Mouse (Mus musculus): ENCODE results near the gene Asb15.

Gene Asb15

DNA sequence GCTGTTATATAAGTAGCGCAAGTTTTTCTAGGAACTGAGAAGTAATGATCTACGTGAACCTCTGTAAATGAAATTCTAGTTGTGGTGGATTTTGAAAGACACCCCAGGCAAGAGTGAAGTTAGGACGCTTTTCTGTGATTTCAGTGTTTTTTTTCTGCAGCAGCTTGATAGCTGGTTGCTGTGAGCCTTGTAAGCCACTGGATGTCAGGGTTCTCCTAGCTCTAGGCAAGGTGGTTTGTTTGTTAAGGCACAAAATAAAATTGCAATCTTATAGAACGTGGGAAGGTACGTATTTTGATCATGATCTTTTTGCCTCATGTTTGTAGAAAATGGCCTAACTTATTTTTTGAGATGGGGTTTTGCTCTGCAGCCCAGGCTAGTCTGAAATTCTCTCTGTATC is 41.0 kb downstream of the Asb15 start:
- DNase-seq: no peak

DNA sequence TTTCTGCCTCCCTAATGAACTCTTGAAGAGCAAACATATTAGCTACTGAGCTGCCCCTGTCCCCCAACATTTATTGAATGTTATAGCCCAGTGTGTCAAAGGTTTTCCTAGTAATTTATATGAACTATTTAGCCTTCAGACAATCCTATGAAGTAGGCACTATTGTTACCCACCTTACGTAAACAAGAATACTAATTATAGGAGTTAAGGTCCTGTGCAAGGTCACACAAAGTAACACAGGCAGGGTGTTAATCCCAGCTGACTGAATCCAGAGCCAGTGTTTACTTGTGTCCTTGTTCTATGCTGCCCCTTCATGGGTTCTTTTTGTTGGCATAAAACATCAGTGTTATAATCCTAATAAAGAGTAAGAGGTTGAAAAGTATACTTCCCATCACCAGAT is 41.8 kb downstream of the Asb15 start:
- no peak for DNase-seq

DNA sequence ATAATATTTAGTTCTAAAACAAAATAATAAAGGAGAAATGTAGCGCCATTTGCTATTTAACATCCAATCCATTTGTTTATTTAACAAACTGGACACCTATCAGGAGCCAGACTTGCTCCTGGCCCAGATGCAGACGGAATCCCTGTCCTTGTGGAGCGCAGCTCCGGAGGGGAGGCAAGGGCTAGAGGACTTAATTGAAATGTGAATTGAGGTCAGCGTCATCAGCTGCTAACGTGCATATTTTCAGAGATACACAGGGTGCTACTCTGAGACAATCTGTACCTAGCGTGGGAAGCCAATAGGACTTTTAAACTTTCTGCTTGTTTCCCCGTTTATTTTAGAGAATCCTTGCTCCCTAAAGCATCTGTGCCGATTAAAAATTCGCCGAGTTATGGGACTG is 42.3 kb downstream of the Asb15 start:
- DNase-seq: no peak

DNA sequence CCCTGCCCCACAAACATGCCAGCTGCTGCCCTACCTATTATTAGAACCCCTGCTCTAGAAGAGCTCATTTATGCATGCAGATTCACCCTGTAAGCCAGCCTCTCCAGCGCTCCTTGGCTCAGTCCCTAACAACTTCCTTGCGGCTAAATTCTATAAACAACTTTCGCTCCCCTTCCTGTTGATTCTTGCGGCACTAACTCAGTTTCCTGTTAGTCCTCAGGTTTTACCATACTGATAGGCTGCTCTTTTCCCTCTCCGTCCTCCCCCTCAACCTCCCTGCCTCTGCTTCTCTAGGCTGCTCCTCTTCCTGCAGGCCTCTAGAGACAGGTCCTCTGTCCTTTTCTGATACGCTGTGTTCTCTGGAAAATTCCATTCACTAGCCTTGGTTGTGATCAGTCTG is 43.2 kb downstream of the Asb15 start:
- no peak for DNase-seq

DNA sequence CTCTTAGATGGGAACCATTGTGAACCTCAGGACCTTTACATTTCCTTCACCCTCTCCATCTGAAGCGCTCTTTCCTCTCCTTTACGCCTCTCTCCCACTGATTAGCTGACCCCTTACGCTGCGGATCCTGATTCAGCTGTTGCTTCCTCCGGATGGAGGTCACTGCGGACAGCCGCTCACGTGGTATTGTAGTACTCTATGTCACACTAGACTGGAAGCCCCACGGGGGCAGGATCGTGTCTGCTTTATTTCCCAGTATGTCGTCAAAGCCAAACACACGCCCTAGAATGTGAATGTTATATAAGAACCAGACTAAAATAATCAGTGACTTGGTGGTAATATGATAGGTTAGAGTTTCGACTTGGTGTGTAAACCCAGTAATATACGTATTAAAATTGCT is 44.5 kb downstream of the Asb15 start:
- DNase-seq: no peak

DNA sequence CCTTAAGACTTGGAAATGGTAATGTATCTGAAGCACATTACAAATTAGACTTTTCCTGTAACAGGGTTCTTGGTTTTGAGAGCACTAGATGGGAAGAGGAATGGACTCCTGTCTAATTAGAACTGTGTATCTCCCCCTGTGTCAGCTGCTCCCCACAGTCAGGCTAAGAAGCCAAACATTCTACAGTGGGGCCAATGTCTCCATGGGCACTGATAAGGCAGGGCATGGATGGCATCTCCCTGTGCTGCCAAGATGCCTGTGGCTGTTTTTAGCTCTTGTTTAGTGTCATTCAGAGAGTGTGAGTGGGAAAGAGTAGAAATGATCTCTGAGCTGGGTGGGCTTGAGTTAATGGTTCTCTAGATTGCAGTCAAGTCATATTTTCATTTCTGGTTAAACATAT is 45.4 kb downstream of the Asb15 start:
- no peak for DNase-seq

DNA sequence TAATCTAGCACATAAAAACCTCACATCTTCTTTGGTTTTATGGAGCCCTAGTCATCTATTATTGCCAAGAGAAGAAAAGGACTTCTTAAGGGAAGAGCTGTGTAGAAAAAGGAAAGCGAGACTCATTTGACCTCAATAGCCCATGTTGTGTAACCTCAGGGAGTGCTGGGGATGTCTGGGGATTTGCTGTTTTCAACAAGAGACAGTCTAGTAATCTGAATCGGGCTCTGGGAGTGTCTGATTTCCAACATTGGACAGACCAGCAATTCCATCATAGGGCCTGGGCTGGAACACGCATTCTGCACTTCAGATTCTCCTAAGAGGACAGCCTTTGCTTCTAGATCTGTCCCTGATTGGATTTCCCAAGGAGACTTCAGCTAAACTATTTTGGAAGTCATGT is 55.5 kb downstream of the Asb15 start:
- no peak for DNase-seq

DNA sequence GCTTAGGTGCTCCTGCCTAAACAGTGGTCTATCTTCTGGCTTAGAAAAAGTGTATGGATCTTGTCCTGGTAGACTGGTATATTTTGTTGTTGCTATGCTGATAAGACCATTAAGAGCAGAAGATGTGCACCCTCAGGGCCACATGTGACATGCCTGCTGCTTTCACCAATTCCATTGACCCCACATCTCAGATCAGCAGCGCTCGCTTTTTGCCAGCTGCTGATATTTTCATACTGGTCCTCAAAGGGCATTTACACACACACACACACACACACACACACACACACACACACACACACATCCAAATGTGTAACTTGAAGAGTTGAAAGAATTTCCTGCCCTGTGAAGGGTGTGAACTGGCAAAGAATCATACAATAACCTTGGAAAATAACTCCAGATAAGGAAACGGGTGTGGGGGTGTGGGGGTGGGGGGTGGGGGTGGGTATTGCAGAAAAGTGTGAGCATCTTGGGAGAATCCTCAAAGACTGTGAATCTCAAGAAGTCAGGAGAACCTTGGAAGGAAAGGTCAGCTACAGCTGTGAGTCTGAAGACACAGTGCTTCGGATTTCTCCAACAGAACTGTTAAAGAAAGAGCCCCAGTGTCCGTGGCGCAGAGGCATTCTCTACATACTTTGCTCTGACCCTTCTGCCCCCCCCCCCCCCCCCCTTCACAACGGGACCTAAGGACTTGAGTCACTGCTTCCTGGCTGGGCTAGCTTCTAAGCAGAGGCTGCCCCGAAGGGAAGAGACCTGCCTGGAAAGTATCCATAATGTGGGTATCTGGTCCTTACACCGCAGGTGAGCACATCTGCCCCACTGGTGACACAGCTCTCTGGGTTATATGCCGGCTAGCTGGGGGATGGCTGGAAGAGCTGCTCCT is 57.7 kb downstream of the Asb15 start:
- no peak for DNase-seq

DNA sequence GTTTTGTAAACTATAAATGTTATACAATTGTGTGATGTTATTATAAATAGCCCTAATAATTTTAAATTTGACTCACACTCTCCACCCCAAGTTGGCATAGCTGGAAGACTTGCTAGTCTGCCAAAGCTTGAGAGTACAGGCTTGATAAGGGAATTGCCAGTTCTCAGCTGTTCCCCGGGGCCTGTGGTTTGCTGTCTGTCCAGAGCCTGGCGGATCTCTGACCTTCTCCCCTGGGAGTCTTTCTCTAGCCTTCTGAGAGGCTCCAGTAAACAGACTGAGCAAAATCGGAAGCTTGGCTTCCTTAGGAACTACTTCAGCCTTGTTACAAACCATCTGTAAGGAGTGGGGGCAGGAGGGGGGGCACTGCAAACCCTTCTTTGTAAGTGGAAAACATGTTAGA is 58.9 kb downstream of the Asb15 start:
- DNase-seq: no peak

DNA sequence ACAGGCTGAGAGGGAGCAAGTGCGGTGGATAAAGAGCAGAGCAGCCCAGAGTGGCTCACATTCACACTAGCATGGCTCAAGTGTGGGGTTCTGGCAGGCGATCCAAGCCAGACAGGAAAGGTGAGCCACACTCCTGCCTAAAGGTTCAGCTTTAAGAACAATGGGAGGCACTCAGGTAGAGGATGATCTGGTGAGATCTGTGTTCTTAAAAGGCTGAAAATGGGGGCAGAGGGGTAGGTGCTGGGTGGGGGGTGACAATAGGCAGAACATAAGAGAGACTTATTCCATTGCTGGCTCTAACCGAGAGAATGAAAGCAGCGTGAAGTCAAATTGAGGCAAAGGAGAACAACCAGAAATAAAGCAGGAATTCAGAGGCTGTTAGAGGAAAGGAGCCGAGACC is 62.3 kb downstream of the Asb15 start:
- DNase-seq: no peak

DNA sequence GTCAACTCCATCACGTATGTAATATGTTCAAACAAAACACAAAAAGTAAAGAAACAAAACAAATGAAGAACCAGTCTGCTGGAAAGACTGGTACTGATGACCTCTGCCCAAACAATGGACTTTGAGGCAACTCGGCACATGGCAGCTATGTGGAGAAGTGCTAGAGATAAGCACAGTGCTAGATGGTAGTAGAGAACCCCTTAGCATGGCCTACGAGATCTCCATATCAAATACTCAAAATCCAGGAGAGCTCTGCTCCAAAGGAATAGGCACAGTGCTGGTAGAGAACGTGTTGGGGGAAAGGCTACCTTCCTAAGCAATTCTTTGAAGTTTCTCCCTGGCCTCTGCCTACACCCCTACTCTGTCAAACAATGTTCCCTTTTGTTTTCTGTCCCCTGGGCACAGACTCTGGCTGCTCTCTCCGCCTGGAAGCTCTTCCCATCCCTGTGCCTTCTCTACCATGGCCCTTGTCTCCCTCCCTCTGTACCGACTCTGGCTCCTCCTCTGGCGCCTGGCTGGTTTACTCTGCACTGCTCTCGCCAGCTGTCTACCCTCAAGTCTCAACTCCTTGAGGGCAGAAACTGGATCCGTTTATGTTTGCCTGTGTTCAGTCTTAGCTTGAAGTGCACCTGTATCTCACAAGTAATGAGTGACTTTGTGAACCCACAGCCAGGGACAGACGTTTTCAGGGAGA is 63.7 kb downstream of the Asb15 start:
- no peak for DNase-seq

DNA sequence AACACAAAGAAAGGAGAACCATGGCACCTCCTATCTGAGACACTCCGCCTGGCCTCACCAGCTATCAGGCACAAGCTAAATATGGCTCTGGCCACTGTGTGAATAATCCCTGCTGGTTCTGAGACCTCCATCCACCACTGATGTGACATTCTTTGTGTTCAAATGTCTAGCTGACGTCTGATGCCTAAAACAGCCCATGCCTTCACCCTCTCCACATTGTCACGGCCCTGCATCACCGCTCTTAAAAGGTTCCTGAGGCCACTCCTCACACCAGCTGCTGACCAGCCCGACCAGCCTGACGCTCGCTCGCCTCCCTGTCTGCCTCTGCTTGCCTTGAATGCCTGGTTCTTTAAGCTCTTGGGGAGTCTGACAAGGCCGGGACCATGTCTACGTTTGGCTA is 69.6 kb downstream of the Asb15 start, which contains the start of gene Lmod2:
Lmod2 (plus strand) TSS at position 263 of the 400 bp plus-strand sequence.
- no peak for DNase-seq

DNA sequence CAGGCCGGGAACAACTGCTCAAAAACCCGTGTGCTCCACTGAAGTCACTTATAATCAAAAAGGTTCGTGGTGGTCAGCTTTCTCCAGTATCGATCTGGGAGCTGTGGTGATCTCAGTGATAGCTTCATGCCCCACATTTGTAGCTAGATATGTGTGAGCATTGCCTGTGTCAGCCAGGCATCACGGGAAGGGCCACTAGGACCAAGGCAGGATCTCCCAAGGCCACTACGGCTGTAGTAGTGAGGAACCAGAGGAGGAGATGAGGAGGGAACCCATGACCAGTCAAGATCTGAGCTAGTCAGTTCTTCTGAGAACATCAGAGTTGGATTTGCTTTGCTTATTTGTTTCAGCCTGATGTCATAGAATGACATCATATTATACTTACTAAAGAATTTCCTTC is 71.2 kb downstream of the Asb15 start:
- no peak for DNase-seq

DNA sequence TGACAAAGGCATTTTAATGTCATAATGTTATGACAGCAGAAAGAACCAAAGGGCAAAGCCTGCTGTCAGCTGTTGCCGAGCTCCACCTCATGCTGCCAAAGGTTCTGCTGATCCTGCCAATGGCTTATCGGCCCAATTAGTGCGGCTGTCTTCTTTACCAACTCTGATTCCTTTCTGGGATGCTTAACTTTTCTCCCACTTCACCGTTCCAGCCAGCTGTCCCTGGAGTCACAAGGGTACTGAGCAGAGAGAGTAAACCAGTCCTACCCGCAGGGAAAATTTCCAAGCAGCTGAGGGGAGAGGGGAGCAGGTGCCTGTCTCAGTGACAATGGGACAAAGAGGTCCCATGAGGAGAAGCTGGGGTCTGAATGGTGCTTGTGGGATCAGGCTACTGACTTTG is 71.7 kb downstream of the Asb15 start:
- no peak for DNase-seq

DNA sequence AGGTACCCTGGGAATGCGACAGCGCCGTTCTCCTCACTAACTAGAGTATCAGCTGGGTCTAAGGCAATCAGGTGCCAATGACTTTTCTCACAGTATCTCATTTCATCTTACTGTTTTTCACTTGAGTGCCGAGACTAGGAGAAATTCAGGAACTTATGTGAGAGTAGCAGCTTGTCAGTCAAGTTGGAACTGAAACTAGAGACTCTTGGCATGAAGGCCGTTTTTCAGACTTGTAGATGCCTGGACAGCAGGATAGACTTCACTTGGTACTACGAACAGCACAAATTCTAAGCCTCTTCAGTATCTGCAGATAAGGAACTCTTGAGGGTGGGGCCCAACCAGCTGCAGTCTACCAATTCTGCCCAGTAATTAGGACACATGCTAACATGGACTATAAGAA is 72.2 kb downstream of the Asb15 start:
- DNase-seq: no peak

DNA sequence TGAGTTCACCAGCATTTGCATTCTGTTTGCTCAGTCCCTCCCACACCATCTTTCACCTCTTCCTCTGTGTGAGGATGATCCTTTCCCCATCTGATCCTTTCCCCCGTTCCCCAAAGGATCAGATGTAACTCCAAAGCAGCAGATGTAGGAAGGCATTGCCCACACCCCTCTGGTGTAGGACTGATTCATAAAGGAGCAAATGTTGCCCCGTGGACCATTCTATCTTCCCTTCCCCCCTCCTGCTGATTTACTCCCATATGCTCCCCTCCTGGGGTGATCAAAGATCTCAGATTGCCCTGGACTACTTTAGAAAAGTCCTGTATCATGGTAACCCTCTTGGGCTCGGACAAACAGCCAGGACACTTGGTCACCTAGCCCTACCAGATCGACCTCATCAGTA is 72.8 kb downstream of the Asb15 start:
- DNase-seq: no peak

DNA sequence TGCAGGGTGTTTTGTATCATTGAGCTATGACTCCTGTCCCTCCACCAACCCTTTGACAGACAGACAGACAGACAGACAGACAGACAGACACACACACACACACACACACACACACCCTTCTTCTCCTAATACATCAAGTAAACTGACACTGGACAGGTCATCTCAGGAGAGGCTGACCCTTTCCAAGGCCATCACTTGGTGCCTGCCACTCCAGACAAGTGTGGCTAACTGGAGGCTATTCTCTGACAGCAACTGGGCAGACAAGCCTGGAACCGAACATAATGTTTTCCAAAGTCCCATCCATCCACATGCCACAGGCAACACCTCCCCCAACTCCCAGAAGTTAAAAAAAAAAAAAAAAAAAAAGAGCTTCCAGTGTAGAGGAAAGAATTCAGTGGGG is 73.7 kb downstream of the Asb15 start:
- no peak for DNase-seq

DNA sequence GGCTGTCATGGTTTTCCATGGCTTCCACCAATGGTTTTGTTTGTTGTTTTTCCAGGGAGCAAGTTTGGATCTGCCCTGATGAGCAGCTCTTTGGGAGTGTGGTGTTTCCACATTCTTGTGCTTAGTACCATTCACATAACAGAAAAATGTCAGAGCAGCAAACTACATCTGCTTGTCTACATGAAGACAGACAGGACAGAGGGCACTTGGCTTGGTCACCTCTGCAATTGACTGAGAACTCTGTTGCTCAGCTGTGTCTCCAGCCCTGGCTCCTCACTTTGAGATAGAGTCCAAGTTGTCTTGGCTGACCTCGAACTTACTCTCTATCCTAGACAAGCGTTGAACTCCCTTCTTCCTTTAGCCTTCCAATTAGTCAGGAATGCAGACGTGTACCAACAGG is 74.4 kb downstream of the Asb15 start:
- DNase-seq: no peak

DNA sequence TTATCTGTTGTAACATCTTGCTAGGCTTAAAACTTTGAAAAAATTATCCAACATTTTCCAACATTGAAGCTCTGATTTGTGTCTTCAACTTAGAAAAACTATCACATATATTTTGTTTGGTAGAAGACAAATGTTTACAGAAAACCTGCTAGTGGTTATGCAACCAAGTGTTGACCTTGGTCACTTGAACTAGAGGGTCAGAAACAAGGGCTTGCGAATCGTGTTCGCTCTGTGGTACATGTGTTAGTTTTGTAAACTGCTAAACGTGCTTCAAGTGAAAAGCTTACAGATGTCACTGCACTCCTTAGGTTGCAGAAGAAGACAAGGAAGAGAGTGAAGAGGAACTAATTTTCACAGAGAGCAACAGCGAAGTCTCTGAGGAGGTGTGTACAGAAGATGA is 75.0 kb downstream of the Asb15 start:
- DNase-seq: no peak

DNA sequence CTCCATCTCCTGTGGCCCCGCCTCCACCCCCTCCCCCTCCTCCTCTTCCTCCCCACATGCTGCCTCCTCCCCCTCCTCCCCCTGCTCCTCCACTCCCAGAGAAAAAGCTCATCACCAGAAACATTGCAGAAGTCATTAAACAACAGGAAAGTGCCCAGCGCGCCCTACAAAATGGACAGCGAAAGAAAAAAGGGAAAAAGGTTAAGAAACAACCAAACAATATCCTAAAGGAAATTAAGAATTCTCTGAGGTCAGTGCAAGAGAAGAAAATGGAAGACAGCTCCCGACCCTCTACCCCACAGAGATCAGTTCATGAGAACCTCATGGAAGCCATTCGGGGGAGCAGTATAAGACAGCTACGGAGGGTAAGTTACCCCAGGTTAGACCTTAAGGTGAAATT is 76.3 kb downstream of the Asb15 start:
- no peak for DNase-seq

DNA sequence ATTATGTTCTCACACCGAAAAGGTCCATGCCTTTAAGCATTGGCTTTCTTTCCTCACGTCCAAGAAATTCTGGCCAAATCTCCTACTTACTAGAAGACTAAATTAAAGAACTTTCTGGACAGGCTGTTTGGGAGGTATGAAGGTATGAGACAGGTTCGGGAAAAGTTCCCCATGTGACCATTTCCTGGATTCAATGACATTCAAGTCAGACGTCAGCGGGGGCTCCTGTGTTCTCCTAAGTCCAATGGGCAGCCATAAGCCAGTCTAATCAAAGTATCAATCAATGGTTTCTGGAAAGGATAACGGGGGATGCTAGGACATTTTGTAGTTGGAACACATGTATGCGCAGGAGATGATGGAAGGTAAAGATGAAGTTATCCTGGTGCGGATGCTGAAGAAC is 77.7 kb downstream of the Asb15 start:
- no peak for DNase-seq

DNA sequence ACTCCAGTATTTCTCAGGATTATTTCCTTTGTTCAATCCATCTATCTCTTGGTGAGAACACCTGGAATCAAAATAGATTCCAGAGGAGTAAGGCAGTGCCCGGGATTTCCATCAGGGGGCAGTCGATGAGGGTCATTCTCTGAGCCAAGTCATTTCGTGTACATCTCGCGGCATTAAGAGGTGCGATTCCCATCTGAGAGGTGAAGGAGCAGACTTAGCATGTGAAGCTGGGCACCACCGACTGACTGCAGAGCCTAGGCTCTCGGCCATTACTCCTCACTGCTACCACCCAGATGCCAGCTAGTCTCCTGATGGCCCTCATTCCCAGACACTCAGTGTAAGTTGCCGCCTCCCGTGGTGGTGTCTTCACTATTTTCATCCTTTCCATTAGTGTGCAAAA is 78.6 kb downstream of the Asb15 start:
- no peak for DNase-seq

DNA sequence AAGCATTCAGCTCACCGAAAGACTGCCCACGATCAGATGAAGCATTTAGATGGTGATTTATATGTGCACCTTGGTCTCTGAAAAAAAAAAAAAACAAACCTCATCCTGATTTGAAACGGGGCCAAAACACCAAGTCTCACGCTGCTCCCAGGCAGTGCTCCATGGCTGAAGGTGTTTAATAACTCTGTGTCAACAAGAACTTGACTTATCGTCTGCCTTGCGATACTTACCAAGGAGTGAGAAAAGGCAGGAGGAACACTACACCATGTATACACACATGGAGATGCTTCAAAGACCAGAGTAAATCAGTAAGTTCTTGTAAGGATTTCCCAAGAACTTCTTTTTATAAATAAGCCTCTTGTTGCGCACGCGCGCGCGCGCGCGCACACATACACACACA is 79.6 kb downstream of the Asb15 start:
- no peak for DNase-seq

DNA sequence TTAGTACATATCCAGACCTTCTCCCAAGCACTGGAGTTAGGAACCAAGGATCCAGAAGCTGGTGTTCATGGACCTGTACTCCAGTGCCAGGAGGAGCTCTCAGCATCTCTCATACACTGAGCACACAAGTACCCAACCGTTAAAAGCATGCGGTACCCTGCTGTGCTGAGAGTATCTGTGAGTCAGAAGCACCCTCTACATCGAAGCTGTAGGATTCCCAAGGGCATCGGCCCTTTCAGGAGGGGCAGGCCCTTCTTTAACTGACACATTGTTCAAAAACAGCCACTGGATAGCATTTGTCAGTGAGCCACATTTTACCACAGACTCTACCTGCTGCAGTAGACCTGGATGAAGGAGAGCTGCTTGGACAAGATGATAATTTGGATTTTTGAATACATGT is 80.2 kb downstream of the Asb15 start:
- DNase-seq: no peak

DNA sequence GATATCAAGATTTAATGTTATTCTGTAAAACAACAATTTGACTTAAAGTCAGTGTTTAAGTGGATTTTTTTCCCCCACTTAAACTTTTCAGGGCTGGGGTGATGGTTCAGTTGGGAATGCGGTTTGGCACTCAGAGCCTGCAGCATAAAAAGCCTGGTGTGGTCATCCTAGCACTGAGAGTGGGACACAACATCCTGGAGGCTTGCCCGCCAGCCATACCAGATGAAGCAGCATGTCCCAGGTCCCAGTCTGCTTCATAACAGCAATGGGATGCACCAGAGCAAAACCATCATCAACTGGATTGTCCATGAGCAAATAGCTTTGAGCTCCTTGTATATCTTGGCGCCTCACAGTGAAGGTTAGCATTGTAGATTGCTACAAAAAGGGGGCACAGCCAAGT is 80.7 kb downstream of the Asb15 start:
- no peak for DNase-seq
